Mouse (Mus musculus): ENCODE data around the gene Ttc12.

Ttc12 gene

DNA sequence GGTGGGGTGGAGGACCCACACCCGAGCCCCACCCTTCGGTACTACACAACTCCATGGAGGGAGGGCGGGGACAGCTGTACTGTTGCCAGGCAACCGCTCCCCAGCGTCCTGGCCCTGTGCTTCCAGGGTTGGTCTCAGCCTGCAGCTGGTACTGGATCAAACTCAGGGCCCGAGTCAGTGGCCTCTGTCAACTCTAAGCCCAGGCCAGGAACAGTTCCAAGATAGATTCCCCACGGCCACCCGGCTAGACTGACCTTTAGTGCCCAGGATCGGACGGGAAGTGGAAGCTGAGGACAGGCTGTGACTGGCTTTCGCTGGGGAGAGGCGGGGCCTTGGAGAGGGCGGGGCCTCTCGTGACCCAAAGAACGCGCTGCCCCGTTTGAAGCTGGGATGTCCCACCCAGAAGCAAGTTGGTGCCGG is at the start of gene Ttc12:
Gene Ttc12, minus strand, starts transcription at position 334 of the 420 bp plus-strand sequence.
- DNase-seq (ENCODE audit: low spot score in 2 of 2), result peak; percentile 58 to 61

DNA sequence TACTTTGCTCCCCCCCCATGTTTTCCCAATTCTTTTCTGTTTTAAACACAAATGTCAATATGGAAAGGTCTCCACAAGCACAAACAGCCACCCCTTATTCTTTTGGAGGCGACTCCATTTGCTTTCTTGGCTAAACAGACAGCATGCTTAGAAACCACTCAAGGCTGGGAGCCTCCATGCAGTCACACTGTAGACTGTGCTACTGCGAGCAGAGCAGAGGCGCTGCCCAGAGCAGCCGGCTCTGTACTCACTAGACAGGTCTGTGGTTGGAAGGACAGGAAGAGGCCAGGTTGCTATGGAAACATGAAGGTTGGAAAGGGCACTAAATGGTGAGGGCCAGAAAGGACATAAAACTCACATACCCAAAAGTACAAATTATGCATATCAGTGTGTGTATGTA is 48.9 kb upstream of the Ttc12 start:
- DNase-seq (ENCODE audit: low spot score in 2 of 2), result no peak

DNA sequence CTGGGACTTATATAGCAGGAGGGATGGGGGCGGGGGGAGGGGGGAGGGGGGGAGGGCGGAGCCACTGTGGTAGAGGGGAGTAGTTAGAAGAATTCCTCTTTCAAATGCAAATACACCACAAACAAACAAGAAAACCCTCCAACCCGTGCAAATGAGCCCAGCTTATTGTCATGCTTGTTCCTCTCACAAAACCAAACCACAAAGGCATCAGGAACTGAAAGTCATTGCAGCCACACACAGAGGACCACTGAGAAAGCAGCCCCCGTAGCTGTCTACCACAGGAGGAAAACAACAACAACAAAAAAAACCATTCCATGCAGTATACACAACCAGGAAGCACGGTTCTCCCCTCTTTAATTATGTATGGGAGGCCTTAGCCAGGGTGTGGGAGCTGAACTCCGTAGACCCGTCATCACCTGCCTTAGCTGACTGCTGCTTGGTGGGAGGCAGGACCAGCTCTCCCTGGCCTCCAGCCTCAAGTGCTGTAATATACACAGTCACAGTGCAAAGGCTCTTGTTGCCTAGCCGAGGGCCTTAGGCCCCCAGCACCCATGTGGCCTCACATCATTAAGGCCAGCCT is 48.0 kb upstream of the Ttc12 start:
- DNase-seq (ENCODE audit: low spot score in 2 of 2), result no peak

DNA sequence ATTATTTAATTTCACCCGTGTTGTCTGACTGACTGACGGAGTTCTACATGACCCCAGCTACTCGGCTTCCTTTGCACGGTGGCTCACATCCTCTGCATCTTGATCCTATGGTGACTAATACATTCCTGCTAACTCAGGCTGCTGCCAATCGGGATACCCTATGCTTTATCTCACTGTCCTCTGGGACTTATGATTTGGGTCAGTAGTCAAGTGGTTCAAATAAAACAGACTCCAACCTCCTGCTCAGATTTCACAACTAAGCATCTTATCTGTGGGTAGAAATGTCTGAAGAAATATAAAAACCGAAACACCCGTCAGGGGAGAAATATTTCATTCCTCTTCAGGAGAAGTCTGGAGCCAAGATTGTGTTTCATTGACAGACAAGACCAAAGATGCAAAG is 47.4 kb upstream of the Ttc12 start:
- DNase-seq (ENCODE audit: low spot score in 2 of 2), result no peak

DNA sequence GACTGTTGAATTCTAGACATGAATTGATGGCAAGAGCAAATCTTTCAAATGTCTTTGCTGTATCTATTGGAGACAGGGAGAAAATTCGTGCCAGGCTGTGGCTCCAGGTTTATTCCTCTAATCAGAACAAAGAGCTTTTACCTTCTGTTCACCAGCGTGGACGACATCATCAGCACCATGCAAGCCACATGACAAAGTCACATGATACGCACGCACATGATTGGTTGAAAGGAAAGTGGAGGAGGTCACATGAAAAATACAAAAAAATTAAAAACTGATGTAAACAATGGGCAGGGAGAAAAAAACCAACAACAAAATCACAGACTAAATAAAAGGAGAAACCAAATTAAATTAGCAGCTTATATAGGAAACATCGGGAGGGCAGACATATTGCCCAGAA is 45.8 kb upstream of the Ttc12 start:
- DNase-seq (ENCODE audit: low spot score in 2 of 2), result no peak

DNA sequence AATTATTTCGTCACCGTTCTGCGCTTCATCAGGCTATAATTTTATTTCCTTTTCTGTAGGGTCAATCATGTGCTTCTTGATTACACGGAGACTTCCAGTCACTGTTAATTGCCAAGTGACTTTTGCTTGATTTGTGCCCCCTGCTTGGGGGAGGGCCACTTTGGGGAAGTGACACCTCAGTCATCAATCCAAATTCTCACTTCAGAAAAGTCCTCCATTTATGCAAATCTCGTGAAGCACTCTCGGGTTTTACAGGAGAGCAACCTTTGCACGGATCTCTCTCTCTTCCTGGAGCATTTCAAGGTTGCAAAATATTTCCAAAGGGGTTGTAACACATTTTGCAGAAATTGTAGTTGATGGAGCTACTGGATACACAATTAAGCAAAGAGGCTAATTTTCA is 45.2 kb upstream of the Ttc12 start:
- DNase-seq (ENCODE audit: low spot score in 2 of 2), result no peak

DNA sequence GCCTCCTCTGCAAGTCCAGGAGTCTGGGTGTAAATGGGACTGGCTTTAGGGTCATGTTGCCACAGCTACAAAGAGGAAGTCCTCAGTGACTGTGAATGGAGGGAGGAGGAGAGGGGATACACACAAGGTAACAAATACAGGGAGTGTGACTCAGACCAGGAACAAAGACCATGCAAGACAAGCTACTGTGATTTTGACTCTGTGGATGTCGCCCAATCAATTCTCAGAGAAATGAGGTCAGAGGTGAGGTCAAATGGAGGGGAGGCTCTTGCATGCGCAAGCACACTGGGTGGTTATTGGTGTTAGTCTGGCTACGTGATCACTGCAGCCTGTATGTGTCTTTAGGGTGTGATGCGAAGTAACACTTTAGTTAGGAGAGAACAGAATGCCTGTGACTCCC is 44.7 kb upstream of the Ttc12 start:
- no peak for DNase-seq (ENCODE audit: low spot score in 2 of 2)

DNA sequence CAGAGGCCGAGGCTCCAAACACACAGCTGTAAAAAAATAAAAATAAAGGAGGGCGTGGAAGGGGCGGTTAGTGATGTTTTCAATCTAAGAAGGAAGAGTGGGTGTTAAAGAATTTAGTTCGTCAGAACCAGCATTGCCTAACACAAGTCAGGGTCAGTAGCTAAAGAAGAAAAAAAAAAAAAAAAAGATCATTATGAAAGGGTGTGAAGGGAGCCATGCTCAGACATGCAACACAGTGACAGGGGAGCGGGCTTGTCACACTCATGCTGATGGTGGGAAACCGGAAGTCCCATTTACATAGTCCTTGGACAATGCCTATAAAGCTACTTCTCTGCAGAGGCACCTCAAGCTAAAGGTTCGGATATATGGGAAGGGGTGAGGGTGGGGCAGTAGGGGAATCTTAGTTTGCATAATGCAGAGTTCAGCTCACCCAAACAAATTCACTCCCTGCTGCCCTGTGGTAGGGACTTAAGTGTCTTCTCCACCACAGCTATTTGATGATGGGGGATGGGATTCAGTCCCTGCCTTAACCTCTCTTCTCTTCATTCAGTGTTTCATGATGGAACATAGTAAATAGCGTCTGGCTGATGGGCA is 43.4 kb upstream of the Ttc12 start:
- no peak for DNase-seq (ENCODE audit: low spot score in 2 of 2)

DNA sequence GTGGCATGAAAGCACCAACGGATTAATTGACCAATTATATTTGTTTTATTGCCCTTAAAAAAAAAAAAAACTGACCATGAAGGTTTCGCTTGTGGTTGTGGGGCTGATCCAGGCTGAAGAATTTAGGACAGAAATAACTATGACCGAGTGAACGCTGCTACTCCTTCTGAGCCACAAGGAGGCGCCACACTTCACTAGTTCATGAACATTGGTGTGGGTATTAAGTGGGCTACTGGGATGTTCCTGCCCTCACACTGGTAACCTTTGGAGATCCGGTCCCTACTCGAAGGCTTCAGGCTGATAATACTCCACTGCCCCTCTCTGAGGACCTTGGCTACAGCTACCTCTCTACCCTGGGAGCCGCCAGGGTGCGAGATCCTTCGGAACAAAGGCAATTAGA is 42.9 kb upstream of the Ttc12 start:
- DNase-seq (ENCODE audit: low spot score in 2 of 2), result peak in 1 of 2 experiments; percentile 39

DNA sequence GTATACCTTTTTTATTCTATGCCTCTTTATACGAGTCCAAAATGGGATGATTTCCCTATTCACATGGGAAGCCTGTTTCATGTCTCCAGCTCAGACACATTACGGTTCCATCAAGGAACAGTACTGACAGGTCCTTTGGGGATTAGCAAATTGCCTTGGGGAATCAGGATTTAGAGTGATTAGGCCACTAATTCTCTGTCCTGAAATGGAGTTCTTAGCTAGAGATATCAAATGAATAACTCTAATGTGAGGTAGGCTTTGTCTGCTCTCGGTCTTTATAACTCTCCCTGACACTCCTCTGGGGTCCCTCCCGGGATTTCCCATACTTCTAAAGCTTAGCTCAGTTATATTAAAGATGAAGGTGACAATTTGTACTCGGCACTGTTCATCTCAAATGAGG is 42.0 kb upstream of the Ttc12 start:
- DNase-seq (ENCODE audit: low spot score in 2 of 2), result no peak

DNA sequence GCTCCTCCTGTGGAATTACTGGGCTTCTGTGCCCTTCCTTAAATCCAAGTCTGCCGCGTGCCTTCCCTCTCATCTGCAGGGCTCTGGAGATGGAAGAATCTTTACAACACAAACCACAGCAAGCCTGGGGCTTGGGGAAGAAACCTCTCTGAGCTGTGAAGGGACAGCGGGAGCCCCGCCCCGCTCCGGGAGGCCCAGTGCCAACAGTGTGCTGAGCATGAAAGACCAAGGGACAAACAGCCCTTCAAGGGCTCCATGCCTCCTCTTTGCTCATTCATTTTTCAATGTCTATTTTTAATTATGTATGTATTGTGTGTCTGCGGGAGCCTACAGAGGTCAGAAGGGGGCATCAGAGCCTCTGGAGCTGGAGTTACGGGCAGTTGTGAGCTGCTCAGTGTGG is 41.3 kb upstream of the Ttc12 start:
- DNase-seq (ENCODE audit: low spot score in 2 of 2), result no peak

DNA sequence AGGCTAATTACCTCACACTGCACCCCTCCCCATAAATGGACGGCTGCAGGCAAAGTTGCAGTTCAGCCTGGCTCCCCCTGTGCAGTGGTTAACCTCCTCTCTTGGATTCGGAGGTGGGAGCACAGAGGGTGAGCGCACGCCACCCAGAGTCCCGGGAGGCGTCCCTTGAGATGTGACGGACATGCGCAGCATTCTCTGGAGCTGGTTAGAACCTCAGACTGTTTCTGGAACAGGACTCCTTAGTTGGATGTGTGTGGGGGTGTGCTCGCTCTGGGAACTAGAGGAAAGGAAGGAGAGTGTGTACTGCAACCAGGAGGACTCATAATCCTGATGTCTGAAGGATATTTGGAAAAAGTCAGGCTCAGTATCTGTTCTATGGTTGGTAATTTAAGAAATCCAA is 38.7 kb upstream of the Ttc12 start:
- DNase-seq (ENCODE audit: low spot score in 2 of 2), result no peak

DNA sequence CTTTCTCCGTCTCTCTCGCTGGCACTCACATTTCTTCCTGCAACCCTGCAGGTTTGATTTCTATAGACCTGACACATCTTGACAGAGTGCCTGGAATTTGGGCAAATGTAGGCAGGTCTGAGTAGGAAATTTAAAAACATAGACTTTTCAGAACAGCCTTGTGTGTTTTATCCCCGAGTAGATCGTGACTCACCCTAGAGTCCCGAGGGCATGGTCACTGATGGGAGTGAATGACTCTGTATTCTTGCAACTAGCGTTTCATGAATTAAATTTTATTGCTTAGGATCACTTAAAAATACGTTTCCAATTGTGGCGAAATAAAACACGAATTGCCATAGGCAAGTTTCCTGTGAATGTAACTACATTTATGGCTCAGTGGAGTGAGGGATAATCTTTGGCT is 37.9 kb upstream of the Ttc12 start:
- no peak for DNase-seq (ENCODE audit: low spot score in 2 of 2)

DNA sequence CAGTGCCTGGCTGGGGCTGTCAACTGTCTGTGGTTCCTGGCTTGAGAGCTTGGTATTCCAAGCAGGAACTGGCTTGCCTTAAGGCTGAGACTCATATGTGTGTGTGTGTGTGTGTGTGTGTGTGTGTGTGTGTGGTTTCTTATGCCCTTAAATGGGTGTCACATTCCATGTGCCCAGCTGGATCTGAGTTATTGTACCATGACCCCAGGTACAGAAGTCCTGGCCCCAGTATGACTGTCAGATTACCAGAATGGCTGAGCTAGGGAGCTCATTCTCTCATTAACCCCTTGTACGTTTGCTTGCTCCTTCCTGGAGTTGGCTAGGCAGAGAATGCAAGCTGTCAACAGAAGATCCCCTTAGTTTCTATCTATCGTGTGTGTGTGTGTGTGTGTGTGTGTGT is 28.3 kb upstream of the Ttc12 start:
- no peak for DNase-seq (ENCODE audit: low spot score in 2 of 2)

DNA sequence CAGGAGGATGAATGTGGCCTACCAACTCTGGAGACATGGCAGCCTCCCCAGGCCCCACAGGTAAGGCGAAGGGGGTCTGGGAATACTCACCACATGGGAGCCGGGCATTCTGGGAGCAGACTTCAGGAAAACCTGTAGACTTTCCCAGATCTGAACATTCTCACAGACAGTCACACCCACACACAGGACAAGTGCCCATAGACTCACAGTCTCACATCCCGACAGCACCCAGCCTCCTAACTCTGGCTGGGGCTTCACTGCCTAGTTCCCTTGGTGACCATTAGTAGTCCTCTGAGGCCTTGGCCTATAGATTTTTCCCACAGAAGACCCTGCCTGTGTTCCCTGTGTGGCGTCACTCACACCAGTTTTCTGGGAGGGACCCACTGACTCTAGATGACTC is 24.6 kb upstream of the Ttc12 start:
- DNase-seq (ENCODE audit: low spot score in 2 of 2), result no peak

DNA sequence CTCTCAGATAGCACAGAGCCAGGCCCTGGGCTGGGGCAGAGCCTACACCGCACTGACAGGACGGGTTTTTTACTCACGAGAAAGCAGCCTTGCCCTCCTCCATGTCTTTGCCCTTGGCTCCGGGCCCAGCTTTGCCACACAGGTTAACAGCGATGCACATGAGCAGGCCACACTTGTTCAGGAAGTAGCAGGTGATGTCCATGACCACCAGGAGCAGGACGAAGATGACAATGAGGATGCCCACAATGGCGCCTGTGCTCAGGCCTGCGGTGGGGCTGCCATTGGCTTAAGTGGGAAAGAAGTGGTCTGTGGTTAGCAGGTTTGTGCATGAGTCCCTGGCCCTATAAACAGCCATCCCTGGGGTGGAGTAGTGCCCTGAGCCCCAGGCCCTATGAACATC is 23.6 kb upstream of the Ttc12 start:
- no peak for DNase-seq (ENCODE audit: low spot score in 2 of 2)

DNA sequence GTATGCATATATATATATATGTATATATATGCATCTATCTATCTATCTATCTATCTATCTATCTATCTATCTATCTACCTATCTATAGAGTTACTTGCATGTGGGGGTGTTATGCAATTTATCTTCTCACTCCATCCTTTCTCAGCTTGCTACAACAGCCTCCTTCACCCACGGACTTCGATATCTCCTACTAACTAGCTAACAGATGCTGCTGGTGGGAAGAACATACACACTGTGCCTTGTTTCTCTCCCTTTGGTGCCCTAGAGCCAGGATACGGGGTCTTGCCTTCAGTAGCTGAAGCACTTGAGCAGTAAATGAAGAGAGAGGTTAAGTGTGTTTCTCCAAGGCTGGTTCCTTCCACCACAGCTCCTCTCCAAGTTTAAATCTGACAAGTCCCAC is 23.1 kb upstream of the Ttc12 start:
- no peak for DNase-seq (ENCODE audit: low spot score in 2 of 2)

DNA sequence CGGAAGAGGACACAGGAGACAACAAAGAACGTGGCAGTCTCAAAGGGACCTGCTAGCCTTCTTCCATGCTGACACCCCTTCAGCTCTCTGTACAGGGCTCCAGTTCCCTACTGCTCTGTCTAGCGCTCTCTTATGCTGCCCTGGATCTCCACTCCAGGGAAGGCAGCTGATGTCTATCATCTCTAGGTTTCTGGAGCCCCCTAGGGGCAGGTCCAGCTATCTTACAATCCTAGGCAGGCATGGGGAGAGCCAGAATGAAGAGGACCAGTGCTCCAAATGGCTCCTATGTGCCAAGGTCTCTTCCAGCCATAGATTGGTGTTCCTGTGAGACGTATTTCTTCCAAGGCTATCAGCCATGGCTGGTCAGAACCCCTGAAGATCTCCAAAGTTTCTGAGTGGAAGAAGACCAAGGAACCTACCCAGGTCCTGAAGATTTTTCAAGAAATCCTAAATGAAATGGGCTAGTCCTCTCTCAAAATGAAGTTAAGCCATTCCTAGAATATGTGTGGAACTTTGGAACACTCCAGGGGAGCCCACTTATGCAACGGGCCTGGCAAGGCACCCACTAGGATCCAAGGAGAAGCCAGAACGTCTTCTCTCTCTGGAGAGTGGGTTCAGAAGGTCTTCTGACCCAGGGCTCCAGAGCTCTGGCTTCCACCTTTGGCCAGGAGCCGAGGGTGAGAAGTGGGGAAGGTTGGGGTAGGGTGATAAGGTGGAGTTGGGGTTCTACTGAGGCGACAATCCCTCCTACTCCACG is 22.0 kb upstream of the Ttc12 start:
- no peak for DNase-seq (ENCODE audit: low spot score in 2 of 2)

DNA sequence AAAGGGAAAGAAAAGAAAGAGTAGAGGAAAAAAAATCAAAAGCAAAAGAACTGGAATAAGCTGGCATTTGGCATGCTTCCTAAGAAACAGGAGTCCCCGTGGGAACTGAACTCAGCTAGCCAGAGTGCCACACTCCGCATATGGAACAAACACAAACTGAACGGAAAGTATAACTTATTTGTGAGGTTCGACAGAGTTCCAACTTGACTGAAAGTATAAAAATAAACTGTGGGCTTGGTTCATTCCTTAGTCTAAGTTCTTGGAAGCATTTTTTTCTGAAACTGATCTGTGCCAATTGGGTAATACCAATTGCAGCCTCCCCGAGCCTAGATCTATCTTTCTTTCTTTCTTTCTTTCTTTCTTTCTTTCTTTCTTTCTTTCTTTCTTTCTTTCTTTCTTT is 18.6 kb upstream of the Ttc12 start:
- DNase-seq (ENCODE audit: low spot score in 2 of 2), result no peak

DNA sequence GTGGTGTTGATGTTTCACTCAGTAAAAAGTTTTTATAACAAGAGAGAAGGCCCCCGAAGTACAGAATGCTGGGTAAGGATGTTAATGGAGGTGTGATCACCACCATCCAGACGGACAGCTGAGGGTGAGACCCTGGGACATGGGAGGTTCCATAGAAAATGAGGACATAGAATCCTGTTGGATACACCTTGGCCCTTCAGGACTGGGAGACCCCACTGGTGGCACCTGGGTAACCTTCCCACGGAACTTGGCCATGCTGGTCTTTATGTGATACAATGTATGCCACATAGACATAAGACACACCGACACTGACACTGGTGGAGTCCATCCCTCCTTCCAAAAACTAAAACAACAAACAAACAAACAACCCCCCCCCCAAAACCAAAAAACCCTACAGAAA is 16.2 kb upstream of the Ttc12 start:
- no peak for DNase-seq (ENCODE audit: low spot score in 2 of 2)

DNA sequence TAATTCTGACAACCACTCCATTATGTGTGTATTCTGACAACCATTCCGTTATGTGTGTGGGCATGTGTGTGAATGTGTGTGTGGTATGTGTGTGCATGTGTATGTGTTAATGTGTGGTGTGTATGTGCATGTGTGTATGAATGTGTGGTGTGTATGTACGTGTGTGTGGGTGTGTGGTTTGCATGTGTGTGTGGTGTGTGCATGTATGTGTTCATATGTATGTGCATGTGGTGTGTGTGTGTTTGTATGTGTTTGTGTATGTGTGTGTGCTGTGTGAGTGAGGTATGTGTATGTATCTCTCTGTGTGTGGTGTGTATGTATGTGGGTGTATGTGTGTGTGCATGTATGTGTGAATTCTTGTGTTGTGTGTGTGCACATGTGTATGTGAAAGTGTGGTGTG is 13.9 kb upstream of the Ttc12 start:
- DNase-seq (ENCODE audit: low spot score in 2 of 2), result no peak

DNA sequence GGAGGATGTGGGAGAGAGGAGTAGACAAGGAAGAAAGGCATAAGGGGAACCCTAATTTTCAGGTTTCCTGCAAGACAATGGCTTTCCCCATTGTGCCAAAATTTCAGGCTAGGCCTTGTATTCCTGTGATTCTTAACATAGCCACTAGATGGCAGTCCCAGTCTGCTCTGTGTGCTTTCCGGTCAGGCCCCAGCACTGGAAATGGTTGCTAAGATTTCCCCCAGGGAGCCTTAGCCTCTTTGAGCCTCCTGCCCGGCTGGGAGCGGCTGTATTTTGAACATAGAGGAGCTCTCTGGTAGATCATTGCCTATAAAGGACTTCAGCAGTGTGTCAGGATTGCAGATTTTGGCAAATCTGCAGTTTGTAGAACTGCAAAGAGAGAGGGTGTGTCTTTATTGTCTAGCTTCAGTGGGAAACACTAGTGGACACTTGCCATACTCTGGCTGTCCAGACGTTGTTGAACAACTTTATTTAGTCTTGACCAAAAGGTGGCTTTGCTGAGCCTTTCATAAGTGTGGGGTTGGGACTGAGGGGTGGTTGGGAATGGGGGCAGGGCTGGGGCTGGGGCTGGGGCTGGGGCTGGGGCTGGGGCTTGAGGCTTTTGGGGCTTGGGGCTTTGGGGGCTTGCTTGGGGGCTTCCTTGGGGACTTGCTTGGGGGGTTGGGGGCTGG is 8.1 kb upstream of the Ttc12 start:
- DNase-seq (ENCODE audit: low spot score in 2 of 2), result peak in 1 of 2 experiments; percentile 59

DNA sequence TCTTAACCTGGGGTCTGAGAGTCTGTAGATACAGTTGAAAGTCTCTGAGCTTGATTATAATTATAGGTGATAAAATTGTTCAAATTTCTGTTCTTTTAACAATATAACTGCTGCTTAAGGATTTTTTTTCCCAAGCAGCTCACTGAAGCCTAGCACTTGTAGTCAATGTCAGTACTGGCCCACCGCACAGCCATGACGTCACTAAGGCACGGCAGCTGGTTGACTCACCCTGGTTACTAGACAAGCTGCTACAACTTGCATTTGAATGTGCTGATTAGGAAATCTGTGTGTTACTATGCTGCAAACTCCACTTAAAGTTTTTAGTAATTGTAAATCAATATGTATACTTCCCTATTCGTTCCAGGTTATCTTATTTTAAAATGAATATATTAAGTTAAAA is 4.6 kb upstream of the Ttc12 start:
- DNase-seq (ENCODE audit: low spot score in 2 of 2), result no peak

Data from frontal cortex, postnatal 10 days (tissue).